Mouse (Mus musculus): Measurements from ENCODE around the gene Ncbp2.
"Not testable (repeated sequence)": the region's sequence is repeated elsewhere in the genome, so short reads cannot be mapped to it uniquely, and the experiment has no call there.

The Ncbp2 gene

GRCm38 (mm10) chr16:31935091-31935979 lies 13.0 kb upstream of the Ncbp2 start:
- DNase-seq (ENCODE audit: low spot score): no peak

- DNase-seq (ENCODE audit: low spot score): no peak
Measured at GRCm38 (mm10) chr16:31936568-31936967, 11.7 kb upstream of the Ncbp2 start.

GRCm38 (mm10) chr16:31938856-31939255 lies 9.5 kb upstream of the Ncbp2 start:
- DNase-seq (ENCODE audit: low spot score): no peak

GRCm38 (mm10) chr16:31940586-31940985 lies 7.7 kb upstream of the Ncbp2 start:
- DNase-seq (ENCODE audit: low spot score): no peak

DNA sequence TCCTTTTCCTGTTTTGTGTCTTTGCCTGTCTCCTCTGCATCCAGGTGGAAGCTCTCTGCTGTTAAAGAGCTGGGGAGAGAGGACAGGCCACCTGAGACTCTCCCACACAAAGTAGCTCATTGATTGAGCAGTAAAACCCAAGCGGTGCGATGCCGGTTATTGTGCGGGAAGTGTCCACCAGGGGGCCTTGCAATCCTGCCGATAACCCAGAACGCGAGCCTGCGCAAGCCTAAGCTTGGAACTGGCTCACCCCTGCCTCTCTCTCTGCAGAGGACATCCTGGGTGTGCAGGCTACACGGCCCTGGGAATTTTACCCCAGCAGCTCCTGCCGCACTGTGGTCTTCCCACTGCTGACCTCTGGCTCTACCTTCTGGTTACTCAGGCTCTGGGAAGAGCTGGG lies 4.3 kb upstream of the Ncbp2 start:
- DNase-seq (ENCODE audit: low spot score): peak; percentile 41

DNA sequence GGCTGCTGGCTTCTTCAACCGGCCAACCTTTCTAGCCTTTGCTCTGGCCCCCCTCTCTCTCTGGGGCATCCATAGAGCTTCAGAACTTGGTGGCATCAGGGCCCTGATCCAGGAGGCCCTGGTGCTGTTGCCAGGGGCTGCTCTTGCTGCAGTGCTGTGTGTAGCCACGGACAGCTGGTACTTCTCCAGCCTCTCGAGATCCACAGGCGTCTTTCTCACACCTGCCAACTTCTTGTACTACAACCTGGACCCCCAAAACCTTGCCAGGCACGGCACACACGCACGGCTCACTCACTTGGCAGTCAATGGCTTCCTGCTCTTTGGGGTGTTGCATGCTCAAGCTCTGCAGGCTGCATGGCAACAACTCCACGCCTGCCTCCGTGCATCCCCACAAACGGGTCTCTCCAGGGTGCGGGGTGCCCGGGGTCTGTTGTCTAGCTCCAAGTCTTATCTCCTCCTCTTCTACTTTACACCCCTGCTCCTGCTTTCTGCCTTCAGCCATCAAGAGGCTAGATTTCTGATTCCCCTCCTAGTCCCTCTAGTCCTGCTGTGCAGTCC lies 3.5 kb upstream of the Ncbp2 start:
- DNase-seq (ENCODE audit: low spot score): no peak

GRCm38 (mm10) chr16:31945372-31945771 lies 2.9 kb upstream of the Ncbp2 start:
- DNase-seq (ENCODE audit: low spot score): no peak

- not testable (repeated sequence) for DNase-seq (ENCODE audit: low spot score)
Measured at GRCm38 (mm10) chr16:31945986-31946385, 2.3 kb upstream of the Ncbp2 start.

GRCm38 (mm10) chr16:31947333-31947732 lies 980 bp upstream of the Ncbp2 start:
- peak; percentile 27 for DNase-seq (ENCODE audit: low spot score)

DNA sequence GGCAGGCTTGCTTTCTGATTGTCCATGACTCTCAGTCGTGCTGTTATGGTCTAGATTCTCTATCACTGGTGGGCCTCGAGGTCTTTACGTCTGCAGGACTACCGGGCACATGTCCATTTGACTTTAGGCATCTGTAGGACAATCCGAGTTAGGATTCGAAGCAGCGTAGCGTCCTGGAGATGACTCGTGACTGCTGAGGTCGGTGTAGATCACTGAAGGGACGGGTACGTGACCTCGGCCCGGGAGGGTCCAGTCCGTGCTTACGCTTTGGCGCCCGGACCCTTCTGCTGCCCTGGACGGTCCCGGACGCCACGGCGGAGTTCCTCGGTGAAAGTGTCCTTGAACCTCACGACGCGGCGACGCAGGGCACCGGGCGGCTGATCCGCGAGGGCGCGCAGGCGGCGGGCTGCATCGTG lies 404 bp upstream of the Ncbp2 start:
- no peak for DNase-seq (ENCODE audit: low spot score)

GRCm38 (mm10) chr16:31963224-31963623 lies 14.9 kb downstream of the Ncbp2 start:
- DNase-seq (ENCODE audit: low spot score): no peak

- DNase-seq (ENCODE audit: low spot score): no peak
Measured at GRCm38 (mm10) chr16:31975258-31975657, 26.9 kb downstream of the Ncbp2 start.

- no peak for DNase-seq (ENCODE audit: low spot score)
Measured at GRCm38 (mm10) chr16:31979501-31979900, 31.2 kb downstream of the Ncbp2 start.

GRCm38 (mm10) chr16:31980946-31981345 lies 32.6 kb downstream of the Ncbp2 start:
- no peak for DNase-seq (ENCODE audit: low spot score)

DNA sequence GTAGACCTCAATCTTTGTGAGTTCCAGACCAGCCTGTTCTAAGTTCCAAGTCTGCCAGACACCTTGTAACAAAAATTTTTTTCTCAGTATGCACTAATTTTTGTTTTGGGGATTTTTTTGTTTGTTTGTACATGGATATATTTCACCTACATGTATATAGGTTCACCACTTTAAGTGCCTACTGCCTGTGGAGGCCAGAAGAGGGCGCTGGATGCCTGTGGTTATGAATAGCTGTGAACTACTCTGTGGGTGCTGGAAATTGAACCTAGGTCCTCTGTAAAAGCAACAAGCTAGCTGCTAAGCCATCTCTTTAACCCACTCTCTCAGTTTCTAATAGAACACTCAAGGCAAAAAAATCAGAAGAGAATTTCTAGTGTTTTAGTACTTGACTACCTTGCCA lies 43.7 kb downstream of the Ncbp2 start:
- DNase-seq (ENCODE audit: low spot score): no peak

DNA sequence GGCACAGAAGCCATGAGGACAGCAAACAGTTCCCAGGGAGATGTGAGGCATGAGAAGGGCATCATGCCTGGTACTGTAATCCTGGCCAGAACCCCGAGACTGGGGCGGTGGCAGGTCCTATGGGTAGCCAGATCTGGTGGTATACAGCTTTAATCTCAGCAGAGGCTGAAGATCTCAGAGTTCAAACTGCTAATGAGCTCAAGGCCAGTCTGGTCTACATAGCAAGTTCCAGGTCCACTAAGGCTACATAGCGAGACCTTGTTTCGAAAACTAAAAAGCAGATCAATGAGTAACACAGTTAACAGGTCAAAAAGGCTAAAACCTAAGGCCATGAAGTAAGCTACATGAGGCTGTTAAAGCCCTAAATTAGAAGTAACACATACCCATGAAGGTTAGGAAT lies 44.9 kb downstream of the Ncbp2 start:
- no peak for DNase-seq (ENCODE audit: low spot score)

GRCm38 (mm10) chr16:31993946-31994345 lies 45.6 kb downstream of the Ncbp2 start:
- no peak for DNase-seq (ENCODE audit: low spot score)

DNA sequence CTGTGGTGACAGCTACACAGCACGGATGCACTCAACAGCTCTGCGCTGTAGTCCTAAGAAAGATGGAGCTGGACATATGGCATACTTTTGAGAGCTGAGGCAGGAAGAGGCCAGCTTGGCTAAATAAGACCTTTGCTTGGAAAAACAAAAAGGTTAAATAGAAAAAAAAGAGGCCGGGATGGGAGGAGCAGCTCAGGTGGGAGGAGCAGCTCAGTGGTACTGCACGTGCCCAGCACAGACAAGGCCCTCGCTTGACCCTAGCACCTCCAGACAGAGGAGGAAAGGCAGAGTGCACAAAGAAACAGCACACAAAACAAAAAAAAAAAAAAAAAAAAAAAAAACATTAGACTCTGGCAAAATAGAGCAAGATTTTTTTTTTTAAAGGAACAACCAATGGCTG lies 48.1 kb downstream of the Ncbp2 start:
- DNase-seq (ENCODE audit: low spot score): no peak

- peak; percentile 97 for DNase-seq (ENCODE audit: low spot score)
Measured at GRCm38 (mm10) chr16:32002509-32003477, 54.5 kb downstream of the Ncbp2 start, which contains the start of gene Senp5. Senp5 (minus strand) TSS chr16:32003287.

- DNase-seq (ENCODE audit: low spot score): peak; percentile 53
Measured at GRCm38 (mm10) chr16:32004731-32005130, 56.4 kb downstream of the Ncbp2 start.

DNA sequence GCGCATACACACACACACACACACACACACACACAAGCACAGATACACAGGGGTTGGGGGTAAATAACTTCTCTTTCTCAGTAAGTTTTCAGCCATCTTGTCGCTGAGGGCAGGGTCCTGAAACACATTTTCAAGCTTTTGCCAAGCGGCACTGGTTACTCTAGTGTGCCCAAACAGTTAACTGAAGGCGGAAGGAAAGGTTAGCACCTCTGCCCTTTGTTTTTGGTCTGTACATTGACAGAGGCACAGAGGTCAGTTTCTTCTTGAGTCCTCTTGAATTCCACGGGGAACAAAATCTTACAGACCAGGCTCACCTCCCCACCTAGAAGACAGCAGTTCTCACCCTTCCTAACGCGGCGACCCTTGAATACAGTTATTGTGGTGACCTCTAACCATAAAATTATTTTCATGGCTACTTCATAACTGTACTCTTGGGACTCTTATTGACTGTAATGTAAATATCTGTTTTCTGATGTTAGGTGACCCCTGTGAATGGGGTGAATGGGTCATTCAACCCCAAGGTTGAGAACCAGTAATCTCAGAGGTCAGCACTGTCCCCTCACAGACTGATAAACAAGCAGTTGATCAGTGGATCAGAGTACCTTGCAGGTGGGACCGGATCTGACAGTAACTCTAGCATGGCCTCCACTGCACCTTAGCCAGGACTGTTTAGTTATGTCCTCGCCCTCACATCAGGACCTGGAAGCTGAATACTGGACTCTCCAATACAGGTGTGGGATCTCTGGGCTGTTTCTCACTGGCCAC lies 60.4 kb downstream of the Ncbp2 start:
- no peak for DNase-seq (ENCODE audit: low spot score)

DNA sequence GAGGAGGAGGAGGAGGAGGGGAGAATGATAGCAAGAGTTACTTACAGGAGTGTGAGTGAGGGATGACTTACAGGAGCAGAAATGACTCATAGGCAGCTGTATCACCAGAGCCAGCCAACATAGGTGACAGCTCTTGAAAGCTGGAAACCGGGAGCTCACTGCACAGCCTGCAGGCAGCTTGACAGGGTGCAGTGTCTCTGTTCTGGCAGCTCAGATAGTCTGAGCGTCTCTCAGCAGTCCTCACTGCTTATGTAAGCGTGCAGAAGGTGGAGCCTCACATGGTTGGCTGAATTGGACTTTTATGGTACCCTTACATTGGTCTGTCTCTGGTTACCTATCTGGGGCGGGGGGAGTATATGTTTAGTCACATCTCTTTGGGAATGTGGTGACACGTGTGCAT lies 61.6 kb downstream of the Ncbp2 start:
- no peak for DNase-seq (ENCODE audit: low spot score)
